Mouse (Mus musculus) adrenal gland, adult 2 months (tissue): ENCODE measurements around the gene Mrpl16. TPM values are rescaled to one million over a fixed set of nuclear protein-coding genes. Genes with fewer than 3 reads are reported as not detected.
A peak's percentile ranks its signal among the peaks of the same experiment; 100 is the strongest.

Source experiments
- DNase-seq: peaks from one replicate; pipeline ENCODE4 v3.0.0; 2021
- long read RNA-seq: library from polyadenylated mRNA; stranded (forward); transcript quantifications from one replicate; pipeline ENCODE4 v2.0.0, GENCODE M21; 2021
- polyA plus RNA-seq: library from polyadenylated mRNA; depleted of rRNA; stranded (reverse); fragments of >200 nt; gene quantifications from 2 replicates; pipeline ENCODE4 v1.2.3, GENCODE M21; 2012; rRNA removed
- total RNA-seq, 2 experiments: library from RNA; stranded (reverse); gene quantifications; 2 replicates each; pipeline ENCODE4 v1.2.3; 2021

Mrpl16 gene
- total RNA-seq: 10 to 100 TPM; 56.9 to 75.6 TPM
- polyA plus RNA-seq: 9.5 and 10.6 TPM in 2 replicates
- long read RNA-seq, transcript Mrpl16-201 (4 exons, 1,162 nt): major isoform, 48 of 51 reads
- long read RNA-seq, partial matches to known transcripts: 3 of 51 reads
- long read RNA-seq, other reads (novel, unspliced or antisense): 0 of 51 reads

GRCm38 (mm10) chr19:11770205-11770892 is at the start of gene Mrpl16:
Gene Mrpl16 (plus strand): TSS chr19:11770391.
- peak; percentile 88 for DNase-seq

GRCm38 (mm10) chr19:11723870-11724269 is 46.3 kb upstream of the Mrpl16 start:
- DNase-seq: no peak

- no peak for DNase-seq
Observed at GRCm38 (mm10) chr19:11724275-11724674, 45.9 kb upstream of the Mrpl16 start.

GRCm38 (mm10) chr19:11725915-11726314 is 44.3 kb upstream of the Mrpl16 start:
- no peak for DNase-seq

GRCm38 (mm10) chr19:11727304-11727703 is 42.9 kb upstream of the Mrpl16 start:
- no peak for DNase-seq

- DNase-seq: no peak
Observed at GRCm38 (mm10) chr19:11730278-11730677, 39.9 kb upstream of the Mrpl16 start.

- no peak for DNase-seq
Observed at GRCm38 (mm10) chr19:11736455-11736854, 33.7 kb upstream of the Mrpl16 start.

- no peak for DNase-seq
Observed at GRCm38 (mm10) chr19:11745680-11746079, 24.5 kb upstream of the Mrpl16 start.

GRCm38 (mm10) chr19:11747298-11747697 is 22.9 kb upstream of the Mrpl16 start, which contains the start of gene Gif:
Gene Gif (plus strand): TSS chr19:11747554.
- DNase-seq: no peak

GRCm38 (mm10) chr19:11765059-11765458 is 5.1 kb upstream of the Mrpl16 start:
- DNase-seq: no peak

GRCm38 (mm10) chr19:11766413-11766812 is 3.8 kb upstream of the Mrpl16 start:
- DNase-seq: no peak

GRCm38 (mm10) chr19:11768163-11768562 is 2.0 kb upstream of the Mrpl16 start:
- peak; percentile 19 for DNase-seq

GRCm38 (mm10) chr19:11769257-11769920 is 802 bp upstream of the Mrpl16 start:
- DNase-seq: no peak

- DNase-seq: peak; percentile 38
Observed at GRCm38 (mm10) chr19:11777191-11777865, 7.1 kb downstream of the Mrpl16 start.

GRCm38 (mm10) chr19:11785409-11786154 is 15.4 kb downstream of the Mrpl16 start:
- no peak for DNase-seq

- DNase-seq: no peak
Observed at GRCm38 (mm10) chr19:11787826-11788225, 17.6 kb downstream of the Mrpl16 start.

- no peak for DNase-seq
Observed at GRCm38 (mm10) chr19:11788876-11789275, 18.7 kb downstream of the Mrpl16 start.

GRCm38 (mm10) chr19:11791825-11792224 is 21.6 kb downstream of the Mrpl16 start:
- no peak for DNase-seq

GRCm38 (mm10) chr19:11793741-11794359 is 23.7 kb downstream of the Mrpl16 start:
- no peak for DNase-seq

GRCm38 (mm10) chr19:11794447-11794846 is 24.3 kb downstream of the Mrpl16 start:
- no peak for DNase-seq

GRCm38 (mm10) chr19:11800531-11801315 is 30.5 kb downstream of the Mrpl16 start:
- DNase-seq: no peak
